Mouse (Mus musculus) lung, embryonic 16.5 days (tissue): Measurements from ENCODE around the gene Gm48551. TPM values are rescaled to one million over a fixed set of nuclear protein-coding genes. Genes with fewer than 3 reads are reported as not detected.

ENCODE experiments used
- ATAC-seq: fragments of 200-750 bp; cut with Nextera tagmentation; 2 replicates; pipeline ENCODE4 v1.8.0; 2017; ENCODE audit warnings: low read depth, mild to moderate bottlenecking, moderate library complexity
- H3K27ac ChIP-seq: fragments of 300-500 bp; sonication (generic); 2 replicates; pipeline ENCODE4 v1.5.1; 2014; ENCODE audit warnings: mild to moderate bottlenecking, control low read depth, low read length
- H3K27me3 ChIP-seq: fragments of 300-500 bp; sonication (generic); 2 replicates; pipeline ENCODE4 v1.6.1; 2014; ENCODE audit warnings: low read depth, low read length, mixed read lengths; ENCODE audit not compliant: control insufficient read depth, insufficient read depth
- H3K36me3 ChIP-seq: fragments of 300-500 bp; sonication (generic); 2 replicates; pipeline ENCODE4 v1.6.1; 2014; ENCODE audit warnings: low read length; ENCODE audit not compliant: control insufficient read depth, insufficient read depth
- H3K4me1 ChIP-seq: fragments of 300-500 bp; sonication (generic); replicated peaks from 2 replicates; pipeline ENCODE4 v1.6.1; 2014; ENCODE audit warnings: low read length, mixed read lengths; ENCODE audit not compliant: control insufficient read depth, insufficient read depth
- H3K4me2 ChIP-seq: fragments of 300-500 bp; sonication (generic); 2 replicates; pipeline ENCODE4 v1.6.1; 2014; ENCODE audit warnings: low read depth, low read length, control low read depth
- H3K4me3 ChIP-seq: fragments of 300-500 bp; sonication (generic); 2 replicates; pipeline ENCODE4 v1.5.1; 2014; ENCODE audit warnings: mild to moderate bottlenecking, low read length, control low read depth
- H3K9ac ChIP-seq: fragments of 300-500 bp; sonication (generic); 2 replicates; pipeline ENCODE4 v1.6.1; 2014; ENCODE audit warnings: low read length, control low read depth
- H3K9me3 ChIP-seq: fragments of 300-500 bp; sonication (generic); 2 replicates; pipeline ENCODE4 v1.6.1; 2016; ENCODE audit warnings: low read length; ENCODE audit not compliant: control insufficient read depth
- WGBS: fragments of 180-500 bp; shearing (Covaris S2); extraction: QIAGEN DNeasy Blood & Tissue Kit; methylation state at CpG from one replicate; pipeline ENCODE4 v1.1.7; 2014; 5-methylcytosine and 5-hydroxymethylcytosine counted together
- polyA plus RNA-seq: library from polyadenylated mRNA; unstranded; fragments of >200 nt; fragmentation: Nextera tagmentation; extraction: Ambion mirVana; gene quantifications from 2 replicates; pipeline ENCODE4 v1.2.1, GENCODE M21; 2015

Gm48551 gene
- polyA plus RNA-seq, 1 experiment from 2014 or later, result 3.1 TPM

GRCm38 (mm10) chr10:81429092-81429491 lies 44.8 kb downstream of the Gm48551 start:
- WGBS, result 43% methylated on average over 2 of the region's 2 CpGs
- Histone ChIP-seq H3K4me3 (no peak overlapping the region), H3K4me2 (no peak overlapping the region), H3K4me1 (peaks cover 43% of the 10 kb centered on the region), H3K36me3 (no peaks in the 10 kb centered on the region), H3K27me3 (no peaks in the 10 kb centered on the region), H3K9ac (no peak overlapping the region), H3K9me3 (no peaks in the 10 kb centered on the region), H3K27ac (no peak overlapping the region; the same call in 1 of the 2 replicates)
- ATAC-seq, result no peak

DNA sequence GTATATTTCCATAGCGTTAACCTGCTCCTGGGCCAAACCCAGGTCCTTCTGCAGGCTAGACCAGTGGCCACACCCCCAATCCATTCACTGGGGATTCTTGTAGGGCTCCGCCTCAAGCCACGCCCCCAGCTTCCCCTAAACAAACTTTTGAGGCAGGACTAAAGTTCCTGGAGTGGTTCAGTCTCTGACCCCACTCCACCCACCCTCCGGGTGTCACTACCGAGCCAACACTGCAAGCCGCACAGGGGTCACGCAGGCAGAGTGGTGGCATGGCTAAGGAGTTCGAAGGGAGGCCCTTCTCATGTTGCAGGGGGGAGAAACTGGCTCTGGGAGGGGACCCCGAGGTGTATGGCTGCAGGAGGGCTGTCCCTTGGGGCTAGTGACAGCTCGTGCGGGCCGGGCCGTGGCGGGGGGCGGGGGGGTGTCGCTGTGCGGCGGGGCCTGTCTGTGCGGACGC lies 45.4 kb downstream of the Gm48551 start:
- Histone ChIP-seq H3K4me3 (peak overlapping the region; percentile 83), H3K27ac (peak overlapping the region; percentile 98), H3K9ac (peak overlapping the region; percentile 86), H3K9me3 (no peaks in the 10 kb centered on the region), H3K4me2 (peak overlapping the region; percentile 98), H3K4me1 (peaks cover 41% of the 10 kb centered on the region), H3K36me3 (no peaks in the 10 kb centered on the region), H3K27me3 (no peaks in the 10 kb centered on the region)
- WGBS, result 0% methylated on average over 18 of the region's 20 CpGs
- ATAC-seq, result peak; percentile 52

DNA sequence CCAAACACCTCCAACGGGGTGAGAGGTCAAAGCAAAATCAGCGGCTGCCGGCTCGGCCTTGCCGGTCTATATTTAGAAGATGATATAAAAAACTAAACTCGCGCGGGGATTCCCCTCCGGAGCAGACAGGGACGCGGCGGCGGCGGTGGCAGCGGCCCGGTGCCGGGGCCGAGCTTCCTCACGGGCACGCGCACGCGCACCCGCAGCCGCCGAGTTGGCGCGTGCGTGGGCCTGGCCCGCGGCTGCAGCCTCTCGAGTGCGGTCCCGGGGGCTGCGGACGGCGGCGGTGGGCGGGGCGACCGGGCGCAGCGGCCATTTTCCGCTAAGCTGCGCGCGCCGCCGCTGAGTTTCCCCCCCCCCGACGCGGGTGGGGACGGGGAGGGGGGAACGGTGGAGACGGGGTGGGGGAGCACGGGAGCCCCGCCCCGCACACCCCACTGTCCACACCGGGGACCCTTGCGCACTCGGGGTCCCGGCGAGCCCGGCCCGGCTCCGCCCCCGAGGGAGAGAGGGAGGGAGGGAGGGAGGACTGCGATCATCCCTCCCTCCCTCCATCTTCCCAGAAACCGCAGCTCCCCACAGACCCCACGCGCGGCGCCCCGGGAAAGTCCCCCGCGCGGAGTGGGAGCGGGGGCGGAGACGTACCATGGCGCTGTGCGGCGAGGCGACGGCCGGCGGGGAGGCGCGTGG lies 46.0 kb downstream of the Gm48551 start:
- H3K9me3 ChIP-seq, result no peaks in the 10 kb centered on the region
- peak; percentile 17 for ATAC-seq
- peak overlapping the region; percentile 86 for H3K9ac ChIP-seq
- no peaks in the 10 kb centered on the region for H3K27me3 ChIP-seq
- no peaks in the 10 kb centered on the region for H3K36me3 ChIP-seq
- peak overlapping the region; percentile 83 for H3K4me3 ChIP-seq
- peaks cover 40% of the 10 kb centered on the region for H3K4me1 ChIP-seq
- WGBS, result 0% methylated on average over 40 of the region's 89 CpGs
- peak overlapping the region; percentile 98 for H3K4me2 ChIP-seq
- H3K27ac ChIP-seq, result peak overlapping the region; percentile 98

GRCm38 (mm10) chr10:81430831-81431525 lies 46.7 kb downstream of the Gm48551 start:
- Histone ChIP-seq H3K36me3 (no peaks in the 10 kb centered on the region), H3K9ac (peak overlapping the region; percentile 86), H3K27me3 (no peaks in the 10 kb centered on the region), H3K9me3 (no peaks in the 10 kb centered on the region), H3K4me2 (peak overlapping the region; percentile 98), H3K4me3 (peak overlapping the region; percentile 83), H3K4me1 (peaks cover 36% of the 10 kb centered on the region), H3K27ac (peak overlapping the region; percentile 98)
- under 1% methylated on average over 50 of the region's 70 CpGs for WGBS
- peak; percentile 15; the same call in 1 of the 2 replicates for ATAC-seq

DNA sequence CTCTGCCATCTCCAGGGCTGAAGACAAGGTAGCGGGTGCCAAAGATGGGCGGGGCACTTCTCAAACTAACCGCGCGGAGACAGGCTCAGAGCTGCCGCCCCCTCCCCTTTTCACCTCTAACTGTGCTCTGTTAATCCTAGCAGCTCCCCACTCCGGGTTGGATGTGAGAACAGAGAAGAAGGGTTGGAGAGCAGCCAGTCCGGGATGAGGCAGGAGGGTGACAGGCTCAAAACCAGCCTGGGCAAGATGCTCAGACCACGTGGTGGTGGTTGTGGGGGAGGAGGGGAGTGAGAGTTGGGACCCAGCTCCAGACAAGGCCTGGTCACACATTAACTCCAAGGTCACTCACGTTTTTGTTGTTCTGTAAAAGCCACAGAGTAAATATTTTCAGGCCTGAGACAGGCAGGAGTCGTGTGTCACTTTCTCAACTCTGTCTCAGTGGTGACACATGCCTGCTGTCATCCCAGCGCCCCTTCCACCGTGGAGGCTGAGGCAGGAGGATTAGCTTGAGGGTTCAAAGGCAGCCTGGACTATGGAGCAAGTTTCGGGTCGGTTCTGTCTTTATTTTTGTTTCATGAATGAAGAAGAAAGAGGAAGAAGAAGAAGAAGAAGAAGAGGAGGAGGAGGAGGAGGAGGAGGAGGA lies 47.4 kb downstream of the Gm48551 start:
- Histone ChIP-seq H3K4me2 (peak overlapping the region; percentile 98), H3K27ac (no peak overlapping the region), H3K9me3 (no peaks in the 10 kb centered on the region), H3K9ac (no peak overlapping the region; the same call in 1 of the 2 replicates), H3K36me3 (no peaks in the 10 kb centered on the region), H3K4me3 (peak overlapping the region; percentile 83), H3K4me1 (peaks cover 36% of the 10 kb centered on the region), H3K27me3 (no peaks in the 10 kb centered on the region)
- ATAC-seq, result no peak
- 15% methylated on average over 15 of the region's 15 CpGs for WGBS

DNA sequence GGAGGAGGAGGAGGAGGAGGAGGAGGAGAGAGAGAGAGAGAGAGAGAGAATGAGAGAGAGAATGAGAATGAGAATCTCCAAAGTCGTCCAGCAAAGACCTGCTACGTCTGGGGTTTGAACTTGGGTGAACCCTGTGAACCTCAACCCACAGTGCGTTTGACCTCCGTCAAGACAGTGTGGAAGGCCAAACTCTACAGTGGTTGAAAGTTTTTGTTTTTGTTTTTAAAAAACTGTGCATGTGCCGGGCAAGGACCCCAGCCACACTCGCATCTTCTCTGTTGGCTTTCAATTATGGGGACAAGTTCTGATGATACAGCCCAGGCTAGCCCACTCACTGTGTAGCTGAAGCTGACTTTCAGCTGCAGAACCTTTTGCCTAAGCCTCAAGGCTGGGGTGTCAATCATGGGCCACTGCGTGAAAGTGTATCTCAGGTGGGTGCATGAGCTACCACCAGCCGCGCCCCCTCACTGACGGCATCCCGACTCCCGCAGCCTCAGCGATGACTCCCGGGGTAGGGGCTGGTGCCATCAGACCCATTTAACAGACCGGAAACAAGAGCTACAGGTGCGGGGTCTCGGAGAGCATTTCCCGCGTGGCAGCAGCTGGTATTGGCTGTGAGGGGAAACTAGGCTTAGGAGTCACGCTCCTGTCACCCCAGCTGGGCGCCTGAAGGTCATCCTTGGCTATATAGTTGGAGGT lies 48.1 kb downstream of the Gm48551 start:
- H3K4me1 ChIP-seq, result peaks cover 33% of the 10 kb centered on the region
- H3K27me3 ChIP-seq, result no peaks in the 10 kb centered on the region
- ATAC-seq, result no peak
- no peaks in the 10 kb centered on the region for H3K9me3 ChIP-seq
- no peak overlapping the region for H3K9ac ChIP-seq
- no peak overlapping the region for H3K27ac ChIP-seq
- 58% methylated on average over 21 of the region's 21 CpGs for WGBS
- H3K36me3 ChIP-seq, result no peaks in the 10 kb centered on the region
- peak overlapping the region; percentile 57 for H3K4me2 ChIP-seq
- peak overlapping the region; percentile 12 for H3K4me3 ChIP-seq

GRCm38 (mm10) chr10:81432868-81433262 lies 48.6 kb downstream of the Gm48551 start:
- peak overlapping the region; percentile 53 for H3K9ac ChIP-seq
- H3K27me3 ChIP-seq, result no peaks in the 10 kb centered on the region
- under 1% methylated on average over 17 of the region's 17 CpGs for WGBS
- ATAC-seq, result peak; percentile 83
- H3K4me1 ChIP-seq, result peaks cover 32% of the 10 kb centered on the region
- H3K9me3 ChIP-seq, result no peaks in the 10 kb centered on the region
- H3K27ac ChIP-seq, result no peak overlapping the region
- H3K36me3 ChIP-seq, result no peaks in the 10 kb centered on the region
- H3K4me3 ChIP-seq, result peak overlapping the region; percentile 25
- H3K4me2 ChIP-seq, result peak overlapping the region; percentile 57

- H3K9ac ChIP-seq, result 0 out of 2 replicates have a peak overlapping the region, but pooled peaks have one; percentile 25
- WGBS, result 69% methylated on average over 26 of the region's 26 CpGs
These were observed 49.4 kb downstream of the Gm48551 start for GRCm38 (mm10) chr10:81433541-81434289.

More at GRCm38 (mm10) chr10:81433541-81434289, 49.4 kb downstream of the Gm48551 start:
- Histone ChIP-seq H3K27ac (peak overlapping the region; percentile 48), H3K4me3 (no peak overlapping the region), H3K4me1 (peaks cover 32% of the 10 kb centered on the region), H3K9me3 (no peaks in the 10 kb centered on the region), H3K4me2 (no peak overlapping the region), H3K36me3 (no peaks in the 10 kb centered on the region), H3K27me3 (no peaks in the 10 kb centered on the region)
- no peak for ATAC-seq
